Comparison of ENCODE assay signal across 10 mouse cellular contexts in the genomic region with DNA sequence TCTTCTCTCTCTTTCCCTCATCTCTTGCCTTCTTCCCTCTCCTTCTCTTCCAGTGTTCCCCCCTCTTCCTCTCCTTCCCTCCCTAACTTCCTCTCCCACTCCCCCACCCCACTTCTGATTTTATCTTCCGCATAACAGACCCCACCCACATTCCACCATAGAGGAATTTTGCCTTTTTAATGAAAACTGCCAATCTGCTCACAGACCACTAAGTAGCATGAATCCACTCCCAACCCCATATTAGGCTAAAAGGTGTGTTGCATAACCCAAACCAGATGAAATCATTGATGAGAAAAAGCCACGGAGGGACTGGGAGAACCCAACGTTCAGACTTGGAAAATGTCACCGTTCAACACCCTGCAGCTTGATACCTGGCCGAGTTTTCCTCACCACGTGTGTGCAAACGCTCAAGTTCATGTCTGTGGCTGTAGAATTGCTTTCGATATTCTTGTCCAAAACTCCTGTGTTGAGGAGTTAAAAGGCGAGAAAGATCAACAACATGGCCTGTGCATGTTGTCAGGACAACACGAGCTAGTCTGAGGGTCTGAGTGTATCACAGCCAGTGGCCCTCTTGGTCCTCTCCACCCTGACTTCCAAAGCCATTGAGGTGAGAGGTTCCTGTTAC. TPM values are rescaled to one million over a fixed set of nuclear protein-coding genes. Genes with fewer than 3 reads are reported as not detected.
DNase-seq lines count a peak whose midpoint lies in the region; ATAC-seq and TF ChIP-seq lines count a peak whose summit lies in the region.
"Had no signal": no experiment of that assay in that cellular context is flagged by ENCODE, and none has a peak within 500 bp of the region (broad histone marks: within the 10 kb centered on the region; RNA-seq: fewer than 3 reads in every experiment).

No protein-coding gene starts in this region.

- no peak for TF ChIP-seq CTCF in thymus, adult 2 months (IDR thresholded peaks at IDR 0.05; ENCODE audit: borderline replicate concordance, control insufficient read depth, extremely low read depth, insufficient read depth, low read length, poor library complexity)

- peak overlapping the region; percentile 57 for H3K27ac ChIP-seq in kidney, embryonic 15.5 days
- peak overlapping the region; percentile 90 for H3K27ac ChIP-seq in embryonic facial prominence, embryonic 12.5 days
- H3K27ac ChIP-seq in limb, embryonic 14.5 days (replicated peaks; ENCODE audit: low read depth, low read length), result peak overlapping the region; percentile 81
- no peak overlapping the region for H3K27ac ChIP-seq in midbrain, embryonic 15.5 days
- no peak overlapping the region for H3K27ac ChIP-seq in thymus, adult 2 months (ENCODE audit: control insufficient read depth, insufficient read depth, low read length)
- H3K27ac ChIP-seq: hindbrain, postnatal 0 days had no signal

- H3K27me3 ChIP-seq in kidney, embryonic 15.5 days, result no peaks in the 10 kb centered on the region
- H3K27me3 ChIP-seq in embryonic facial prominence, embryonic 12.5 days, result no peaks in the 10 kb centered on the region
- no peaks in the 10 kb centered on the region for H3K27me3 ChIP-seq in limb, embryonic 14.5 days (ENCODE audit: control insufficient read depth, insufficient read depth, low read length)
- H3K27me3 ChIP-seq in midbrain, embryonic 15.5 days (replicated peaks), result no peaks in the 10 kb centered on the region
- no peaks in the 10 kb centered on the region for H3K27me3 ChIP-seq in thymus, adult 2 months (ENCODE audit: control insufficient read depth, insufficient read depth, low read length)

- ATAC-seq in kidney, embryonic 15.5 days (replicated peaks; ENCODE audit: low FRiP score), result no peak
- no peak for ATAC-seq in embryonic facial prominence, embryonic 12.5 days (ENCODE audit: insufficient number of reproducible peaks, insufficient read depth, low FRiP score, low TSS enrichment)
- ATAC-seq in limb, embryonic 14.5 days (ENCODE audit: low FRiP score, low read depth), result no peak
- no peak for ATAC-seq in midbrain, embryonic 15.5 days (replicated peaks)
- ATAC-seq: hindbrain, postnatal 0 days had no signal

- no peak for DNase-seq in kidney, postnatal 10 days
- peak; percentile 87 for DNase-seq in R1 (ENCODE audit: low read depth, low spot score)
- DNase-seq in limb, embryonic 14.5 days (ENCODE audit: low spot score), result peak; percentile 38
- no peak for DNase-seq in thymus, adult 2 months
- DNase-seq: lung, adult 2 months; right cerebral cortex, postnatal 25 days had no signal

- H3K4me1 ChIP-seq in kidney, embryonic 15.5 days, result peaks cover 90% of the 10 kb centered on the region
- H3K4me1 ChIP-seq in embryonic facial prominence, embryonic 12.5 days, result peaks cover 66% of the 10 kb centered on the region
- peaks cover 66% of the 10 kb centered on the region for H3K4me1 ChIP-seq in limb, embryonic 14.5 days (ENCODE audit: control insufficient read depth, insufficient read depth, low read length)
- peaks cover 12% of the 10 kb centered on the region for H3K4me1 ChIP-seq in midbrain, embryonic 15.5 days
- peaks cover 50% of the 10 kb centered on the region for H3K4me1 ChIP-seq in thymus, adult 2 months (replicated peaks; ENCODE audit: control insufficient read depth, insufficient read depth, low read length)

- H3K9ac ChIP-seq in kidney, embryonic 15.5 days, result no peak overlapping the region
- no peak overlapping the region for H3K9ac ChIP-seq in embryonic facial prominence, embryonic 12.5 days
- H3K9ac ChIP-seq in limb, embryonic 14.5 days (ENCODE audit: low read depth, low read length, severe bottlenecking), result no peak overlapping the region
- H3K9ac ChIP-seq in midbrain, embryonic 15.5 days, result no peak overlapping the region

- H3K9me3 ChIP-seq in kidney, embryonic 15.5 days (replicated peaks), result no peaks in the 10 kb centered on the region
- H3K9me3 ChIP-seq in embryonic facial prominence, embryonic 12.5 days, result no peaks in the 10 kb centered on the region
- H3K9me3 ChIP-seq in limb, embryonic 14.5 days (ENCODE audit: control insufficient read depth, low read length), result no peaks in the 10 kb centered on the region
- H3K9me3 ChIP-seq in midbrain, embryonic 15.5 days, result no peaks in the 10 kb centered on the region

- 72% methylated on average over 10 of the region's 10 CpGs for WGBS in kidney, embryonic 15.5 days
- 51% methylated on average over 10 of the region's 10 CpGs for WGBS in embryonic facial prominence, embryonic 12.5 days
- 36% methylated on average over 10 of the region's 10 CpGs for WGBS in limb, embryonic 14.5 days
- 92% methylated on average over 10 of the region's 10 CpGs for whole genome bisulfite sequencing in midbrain, embryonic 15.5 days
- WGBS in thymus, adult 2 months, result 91% methylated on average over 10 of the region's 10 CpGs

- no peak overlapping the region for H3K4me3 ChIP-seq in kidney, embryonic 15.5 days (replicated peaks)
- H3K4me3 ChIP-seq in embryonic facial prominence, embryonic 12.5 days, result no peak overlapping the region
- H3K4me3 ChIP-seq in limb, embryonic 14.5 days (replicated peaks; ENCODE audit: low read length), result no peak overlapping the region
- H3K4me3 ChIP-seq in midbrain, embryonic 15.5 days, result no peak overlapping the region
- no peak overlapping the region for H3K4me3 ChIP-seq in thymus, adult 2 months (ENCODE audit: control insufficient read depth, insufficient read depth, low read length)

- no peak overlapping the region for H3K4me2 ChIP-seq in kidney, embryonic 15.5 days
- H3K4me2 ChIP-seq in embryonic facial prominence, embryonic 12.5 days (replicated peaks), result 0 out of 2 replicates have a peak overlapping the region, but pooled peaks have one; percentile 9
- peak overlapping the region; percentile 32; the same call in 1 of the 2 replicates for H3K4me2 ChIP-seq in limb, embryonic 14.5 days (replicated peaks; ENCODE audit: low read depth, low read length, severe bottlenecking)
- no peak overlapping the region for H3K4me2 ChIP-seq in midbrain, embryonic 15.5 days

- TF ChIP-seq POLR2A in limb, embryonic 14.5 days (IDR thresholded peaks at IDR 0.05; ENCODE audit: borderline replicate concordance, extremely low read depth, insufficient read depth, insufficient read length), result no peak
- TF ChIP-seq POLR2A in thymus, adult 2 months (IDR thresholded peaks at IDR 0.05; ENCODE audit: control insufficient read depth, extremely low read depth, insufficient read depth, low read length, poor library complexity), result no peak

- H3K36me3 ChIP-seq in kidney, embryonic 15.5 days, result peaks cover 12% of the 10 kb centered on the region; the same call in 1 of the 2 replicates
- 0 out of 2 replicates have a peak, but pooled peaks cover 7% of the 10 kb centered on the region for H3K36me3 ChIP-seq in embryonic facial prominence, embryonic 12.5 days
- H3K36me3 ChIP-seq in limb, embryonic 14.5 days (ENCODE audit: control insufficient read depth, insufficient read depth, low read length), result peaks cover 18% of the 10 kb centered on the region; the same call in 1 of the 2 replicates
- H3K36me3 ChIP-seq in midbrain, embryonic 15.5 days (replicated peaks), result no peaks in the 10 kb centered on the region
- no peaks in the 10 kb centered on the region for H3K36me3 ChIP-seq in thymus, adult 2 months (ENCODE audit: control insufficient read depth, insufficient read depth, low read length)

RNA-seq across cellular contexts. Expression of a gene that starts 13.0 kb away (rescaled TPM):
- polyA plus RNA-seq in kidney, embryonic 15.5 days (2015; fragmentation: Nextera tagmentation; extraction: Ambion mirVana), result 91.4 and 91.7 TPM in 2 replicates
- polyA plus RNA-seq in embryonic facial prominence, embryonic 12.5 days (2016; fragmentation: Nextera tagmentation; extraction: Ambion mirVana), result 93.2 and 93.6 TPM in 2 replicates
- polyA plus RNA-seq in limb, embryonic 14.5 days (2012; rRNA removed), result 109 and 116 TPM in 2 replicates
- 160 and 161 TPM in 2 replicates for polyA plus RNA-seq in limb, embryonic 14.5 days (2014; fragmentation: Nextera tagmentation; extraction: Ambion mirVana)
- 20.0 and 21.2 TPM in 2 replicates for polyA plus RNA-seq in midbrain, embryonic 15.5 days (2015; fragmentation: Nextera tagmentation; extraction: Ambion mirVana)
- 58.9 and 64.4 TPM in 2 replicates for polyA plus RNA-seq in thymus, adult 2 months (2012; rRNA removed)

Comparison
In these comparisons a context has a peak if more than half of its experiments do, and no peak if none do; other contexts are left out.
1. H3K27ac ChIP-seq: peak in kidney, embryonic 15.5 days (single experiment), embryonic facial prominence, embryonic 12.5 days (single experiment) and limb, embryonic 14.5 days (single experiment); none in midbrain, embryonic 15.5 days (single experiment) and thymus, adult 2 months (single experiment).
2. H3K4me2 ChIP-seq: peak in embryonic facial prominence, embryonic 12.5 days (single experiment) and limb, embryonic 14.5 days (single experiment); none in kidney, embryonic 15.5 days (single experiment) and midbrain, embryonic 15.5 days (single experiment).
3. DNase-seq: peak in R1 (single experiment) and limb, embryonic 14.5 days (single experiment); none in kidney, postnatal 10 days (single experiment) and thymus, adult 2 months (single experiment).